Mouse (Mus musculus) cerebellum, adult 11 months (tissue): ENCODE measurements around the gene Gdi2.

Experiments
- DNase-seq: peaks from one replicate; pipeline ENCODE4 v3.0.0; 2022

Gene Gdi2

GRCm38 (mm10) chr13:3563130-3563529 lies 25.3 kb downstream of the Gdi2 start:
- DNase-seq = no peak

GRCm38 (mm10) chr13:3563953-3564352 lies 26.1 kb downstream of the Gdi2 start:
- no peak for DNase-seq

- DNase-seq = no peak
These were observed 52.9 kb downstream of the Gdi2 start for GRCm38 (mm10) chr13:3590789-3591188.

GRCm38 (mm10) chr13:3594311-3594710 lies 56.4 kb downstream of the Gdi2 start:
- no peak for DNase-seq

GRCm38 (mm10) chr13:3596232-3596631 lies 58.4 kb downstream of the Gdi2 start:
- no peak for DNase-seq

- no peak for DNase-seq
These were observed 71.9 kb downstream of the Gdi2 start for GRCm38 (mm10) chr13:3609780-3610117.

- no peak for DNase-seq
These were observed 72.4 kb downstream of the Gdi2 start for GRCm38 (mm10) chr13:3610118-3610794.

- DNase-seq = peak; percentile 96
These were observed 73.1 kb downstream of the Gdi2 start, which contains the start of gene Fam208b for GRCm38 (mm10) chr13:3610795-3611438. Fam208b (minus strand) TSS chr13:3611108.
